Mouse (Mus musculus) thymus, postnatal 36 days (tissue): ENCODE results near the gene Lsm14b.
A peak's percentile ranks its signal among the peaks of the same experiment; 100 is the strongest.

Source experiments
- DNase-seq, 2 experiments: peaks; one replicate each; pipeline ENCODE4 v3.0.0; 2022; ENCODE audit warnings: mixed read lengths in 2 of 2

Gene Lsm14b

GRCm38 (mm10) chr2:180018573-180018972, 6.2 kb upstream of the Lsm14b start:
- DNase-seq, result no peak

GRCm38 (mm10) chr2:180020091-180020661, 4.6 kb upstream of the Lsm14b start:
- DNase-seq, result no peak

- no peak for DNase-seq
Observed at GRCm38 (mm10) chr2:180020919-180021318, 3.9 kb upstream of the Lsm14b start.

- DNase-seq, result no peak
Observed at GRCm38 (mm10) chr2:180022751-180023150, 2.0 kb upstream of the Lsm14b start.

GRCm38 (mm10) chr2:180025135-180025860, 511 bp downstream of the Lsm14b start:
- peak; percentile 71 to 80 for DNase-seq

GRCm38 (mm10) chr2:180025861-180026200, 1.0 kb downstream of the Lsm14b start:
- DNase-seq, result no peak

- peak in 1 of 2 experiments; percentile 18 for DNase-seq
Observed at GRCm38 (mm10) chr2:180027768-180028167, 3.0 kb downstream of the Lsm14b start.

GRCm38 (mm10) chr2:180031270-180031669, 6.5 kb downstream of the Lsm14b start:
- DNase-seq, result no peak

GRCm38 (mm10) chr2:180032925-180033324, 8.1 kb downstream of the Lsm14b start:
- no peak for DNase-seq

- no peak for DNase-seq
Observed at GRCm38 (mm10) chr2:180033956-180034355, 9.2 kb downstream of the Lsm14b start.

GRCm38 (mm10) chr2:180034753-180035152, 10.0 kb downstream of the Lsm14b start:
- DNase-seq, result no peak

- no peak for DNase-seq
Observed at GRCm38 (mm10) chr2:180040406-180040805, 15.6 kb downstream of the Lsm14b start.

GRCm38 (mm10) chr2:180041577-180042255, 16.9 kb downstream of the Lsm14b start:
- DNase-seq, result peak; percentile 47 to 66

- peak; percentile 88 to 91 for DNase-seq
Observed at GRCm38 (mm10) chr2:180042256-180042857, 17.6 kb downstream of the Lsm14b start, which contains the start of the genes Psma7 and Ss18l1. TSS of gene Psma7 (minus strand) at chr2:180042433. TSS of gene Ss18l1 (plus strand) at chr2:180042509.

GRCm38 (mm10) chr2:180042858-180043515, 18.2 kb downstream of the Lsm14b start:
- peak in 1 of 2 experiments; percentile 75 for DNase-seq

GRCm38 (mm10) chr2:180045283-180045682, 20.5 kb downstream of the Lsm14b start:
- peak in 1 of 2 experiments; percentile 19 for DNase-seq

- DNase-seq, result no peak
Observed at GRCm38 (mm10) chr2:180047580-180047979, 22.8 kb downstream of the Lsm14b start.

GRCm38 (mm10) chr2:180047980-180048635, 23.3 kb downstream of the Lsm14b start:
- DNase-seq, result no peak

- peak; percentile 81 to 84 for DNase-seq
Observed at GRCm38 (mm10) chr2:180050986-180051385, 26.2 kb downstream of the Lsm14b start.

GRCm38 (mm10) chr2:180051986-180052733, 27.4 kb downstream of the Lsm14b start:
- DNase-seq, result peak; percentile 44 to 47

GRCm38 (mm10) chr2:180053001-180053400, 28.2 kb downstream of the Lsm14b start:
- no peak for DNase-seq
